Mouse (Mus musculus): ENCODE data around the gene Gm20388. TPM values are rescaled to one million over a fixed set of nuclear protein-coding genes. Genes with fewer than 3 reads are reported as not detected.

Gm20388 gene
- polyA plus RNA-seq, 1 experiment from 2014 or later = 8.3 TPM

DNA sequence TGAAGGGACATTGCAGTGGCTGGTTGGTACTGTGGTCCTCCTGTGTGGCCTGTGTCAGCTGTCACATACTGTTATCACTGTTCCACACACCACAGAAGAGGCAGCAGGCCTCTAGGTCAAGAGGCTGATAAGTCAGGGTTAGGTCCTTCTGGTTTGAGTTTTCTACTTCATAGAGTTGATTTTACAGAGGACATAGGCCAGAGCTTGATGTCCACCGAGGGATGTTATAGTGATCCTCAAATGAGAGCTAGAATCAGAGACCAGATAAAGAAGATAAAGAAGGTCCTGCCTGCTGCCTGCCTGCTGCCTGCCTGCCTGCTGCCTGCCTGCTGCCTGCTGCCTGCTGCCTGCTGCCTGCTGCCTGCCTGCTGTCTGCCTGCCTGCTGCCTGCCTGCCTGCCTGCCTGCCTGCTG lies 7.5 kb downstream of the Gm20388 start:
- H3K4me3 ChIP-seq (ENCODE audit: low read depth, low read length) = no peak overlapping the region
- no peak for ATAC-seq (replicated peaks; ENCODE audit: low FRiP score, low TSS enrichment, low read depth)
- no peaks in the 10 kb centered on the region for H3K27me3 ChIP-seq (replicated peaks; ENCODE audit: control insufficient read depth, insufficient read depth, low read length)
- DNase-seq (ENCODE audit: low spot score) = no peak
- no peaks in the 10 kb centered on the region for H3K9me3 ChIP-seq (ENCODE audit: control insufficient read depth, low read length)
- WGBS = 100% methylated on average over 1 of the region's 1 CpGs
- H3K9ac ChIP-seq (ENCODE audit: low read length) = no peak overlapping the region
- H3K36me3 ChIP-seq (ENCODE audit: control insufficient read depth, insufficient read depth, low read length) = peaks cover 4% of the 10 kb centered on the region; the same call in 1 of the 2 replicates
- H3K27ac ChIP-seq (ENCODE audit: low read depth) = no peak overlapping the region
- H3K4me2 ChIP-seq (ENCODE audit: low read length) = no peak overlapping the region
- peaks cover 21% of the 10 kb centered on the region for H3K4me1 ChIP-seq (replicated peaks; ENCODE audit: control insufficient read depth, insufficient read depth, low read length)

DNA sequence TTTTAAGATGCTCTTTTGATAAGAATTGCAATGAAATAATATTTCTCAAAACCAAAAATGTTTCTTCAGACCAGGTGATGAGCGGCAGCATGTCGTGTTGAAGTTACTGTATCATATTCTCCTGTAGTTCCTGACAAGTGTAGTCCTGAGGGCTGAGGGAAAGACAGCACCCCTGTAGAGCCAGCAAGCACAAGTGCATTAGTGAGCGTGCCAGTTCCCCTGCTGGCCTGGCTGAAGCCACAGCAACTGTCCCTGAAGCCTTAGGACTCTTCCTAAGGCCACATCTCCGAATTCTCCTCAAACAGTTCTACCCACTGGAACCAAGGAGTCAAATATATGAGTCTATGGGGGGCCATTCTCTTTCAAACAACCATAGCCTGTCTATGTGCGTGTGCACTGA lies 12.6 kb downstream of the Gm20388 start:
- WGBS = 81% methylated on average over 5 of the region's 5 CpGs
- ATAC-seq (replicated peaks; ENCODE audit: low FRiP score, low TSS enrichment, low read depth) (no peak), DNase-seq (ENCODE audit: low spot score) (no peak)
- Histone ChIP-seq H3K4me2 (ENCODE audit: low read length) (no peak overlapping the region), H3K9ac (ENCODE audit: low read length) (no peak overlapping the region), H3K4me1 (replicated peaks; ENCODE audit: control insufficient read depth, insufficient read depth, low read length) (0 out of 2 replicates have a peak, but pooled peaks cover 3% of the 10 kb centered on the region), H3K27ac (ENCODE audit: low read depth) (no peak overlapping the region), H3K27me3 (replicated peaks; ENCODE audit: control insufficient read depth, insufficient read depth, low read length) (no peaks in the 10 kb centered on the region), H3K9me3 (ENCODE audit: control insufficient read depth, low read length) (no peaks in the 10 kb centered on the region), H3K36me3 (ENCODE audit: control insufficient read depth, insufficient read depth, low read length) (peaks cover 4% of the 10 kb centered on the region; the same call in 1 of the 2 replicates), H3K4me3 (ENCODE audit: low read depth, low read length) (no peak overlapping the region)

DNA sequence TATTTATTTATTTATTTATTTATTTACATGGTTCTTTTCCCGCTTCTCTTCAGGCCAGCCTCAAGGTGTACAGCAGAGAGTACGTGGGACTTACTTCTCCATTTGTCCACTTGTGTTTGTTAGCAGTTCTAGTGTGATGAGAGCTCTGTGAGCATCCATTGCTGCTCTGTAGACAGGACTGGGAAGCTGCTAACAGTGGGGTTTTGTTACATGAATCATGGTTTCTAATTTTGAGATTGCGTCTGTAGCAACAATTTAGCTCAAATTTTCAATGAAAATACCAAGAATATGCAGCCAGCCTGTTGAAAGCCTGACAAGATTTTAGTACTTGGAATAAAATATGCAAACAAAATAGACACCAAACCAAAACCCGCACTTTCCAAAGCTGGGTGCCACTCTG lies 14.8 kb downstream of the Gm20388 start:
- WGBS = 86% methylated on average over 4 of the region's 4 CpGs
- no peak overlapping the region for H3K27ac ChIP-seq (ENCODE audit: low read depth)
- no peak overlapping the region for H3K4me2 ChIP-seq (ENCODE audit: low read length)
- no peaks in the 10 kb centered on the region for H3K36me3 ChIP-seq (ENCODE audit: control insufficient read depth, insufficient read depth, low read length)
- H3K9me3 ChIP-seq (ENCODE audit: control insufficient read depth, low read length) = no peaks in the 10 kb centered on the region
- ATAC-seq (replicated peaks; ENCODE audit: low FRiP score, low TSS enrichment, low read depth) (no peak), DNase-seq (ENCODE audit: low spot score) (no peak)
- H3K4me1 ChIP-seq (replicated peaks; ENCODE audit: control insufficient read depth, insufficient read depth, low read length) = 0 out of 2 replicates have a peak, but pooled peaks cover 3% of the 10 kb centered on the region
- H3K27me3 ChIP-seq (replicated peaks; ENCODE audit: control insufficient read depth, insufficient read depth, low read length) = no peaks in the 10 kb centered on the region
- H3K9ac ChIP-seq (ENCODE audit: low read length) = no peak overlapping the region
- H3K4me3 ChIP-seq (ENCODE audit: low read depth, low read length) = no peak overlapping the region

DNA sequence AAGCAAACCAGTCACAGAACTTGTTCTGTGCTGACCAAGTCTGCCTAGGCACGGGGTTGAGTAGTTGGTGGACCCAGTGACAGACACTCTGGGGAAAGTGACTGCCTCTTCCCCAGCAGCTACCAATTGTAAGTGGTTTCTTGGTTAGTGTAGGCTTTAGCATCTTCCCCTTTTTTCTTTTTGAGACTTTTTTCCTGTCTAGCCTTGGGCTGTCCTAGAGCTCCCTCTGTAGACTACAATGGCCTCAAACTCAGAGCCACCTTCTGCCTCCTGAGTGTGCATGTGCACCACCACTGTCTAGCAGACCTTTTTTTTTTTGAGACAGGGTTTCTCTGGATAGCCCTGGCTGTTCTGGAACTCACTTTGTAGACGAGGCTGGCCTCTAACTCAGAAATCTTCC lies 15.8 kb downstream of the Gm20388 start:
- Histone ChIP-seq H3K27me3 (replicated peaks; ENCODE audit: control insufficient read depth, insufficient read depth, low read length) (no peaks in the 10 kb centered on the region), H3K4me3 (ENCODE audit: low read depth, low read length) (no peak overlapping the region), H3K9me3 (ENCODE audit: control insufficient read depth, low read length) (no peaks in the 10 kb centered on the region), H3K4me2 (ENCODE audit: low read length) (no peak overlapping the region), H3K27ac (ENCODE audit: low read depth) (no peak overlapping the region), H3K36me3 (ENCODE audit: control insufficient read depth, insufficient read depth, low read length) (no peaks in the 10 kb centered on the region), H3K4me1 (replicated peaks; ENCODE audit: control insufficient read depth, insufficient read depth, low read length) (no peaks in the 10 kb centered on the region), H3K9ac (ENCODE audit: low read length) (no peak overlapping the region)
- DNase-seq (ENCODE audit: low spot score) (no peak), ATAC-seq (replicated peaks; ENCODE audit: low FRiP score, low TSS enrichment, low read depth) (no peak)
- 74% methylated on average over 2 of the region's 2 CpGs for WGBS

DNA sequence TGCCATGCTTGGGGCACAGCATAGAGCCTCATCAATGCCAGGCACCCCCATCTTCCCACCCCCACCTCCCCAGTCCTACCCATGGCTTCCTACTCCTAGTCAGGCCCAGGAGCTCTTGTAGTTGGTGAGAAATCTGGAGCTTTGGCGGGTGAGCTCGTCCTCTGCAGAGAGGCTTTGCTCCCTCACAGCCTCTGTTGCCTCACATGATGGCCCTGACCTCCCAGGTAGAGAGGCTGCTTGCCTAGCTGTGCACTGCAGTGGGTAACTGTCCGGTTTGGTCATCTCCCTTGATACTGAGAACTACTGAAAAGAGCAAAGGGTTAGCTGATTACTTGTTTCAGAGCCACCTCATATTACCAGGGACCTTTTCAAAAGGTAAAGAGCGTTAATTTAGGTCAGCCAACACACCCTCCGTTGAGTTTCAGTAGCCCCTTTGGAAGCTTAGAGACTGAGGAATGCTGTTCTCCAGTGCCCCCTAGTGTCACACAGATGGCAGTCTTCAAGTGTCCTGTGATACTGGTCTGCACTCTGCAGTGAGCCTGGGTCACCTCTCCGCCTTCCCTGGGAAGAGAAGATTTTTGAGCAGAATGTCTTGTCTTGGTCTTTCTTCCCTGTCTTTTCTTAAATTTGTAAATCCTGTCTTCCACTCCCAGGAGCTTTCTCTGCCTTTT lies 16.9 kb downstream of the Gm20388 start:
- H3K9me3 ChIP-seq (ENCODE audit: control insufficient read depth, low read length) = no peaks in the 10 kb centered on the region
- H3K27me3 ChIP-seq (replicated peaks; ENCODE audit: control insufficient read depth, insufficient read depth, low read length) = no peaks in the 10 kb centered on the region
- H3K9ac ChIP-seq (ENCODE audit: low read length) = no peak overlapping the region
- ATAC-seq (replicated peaks; ENCODE audit: low FRiP score, low TSS enrichment, low read depth) = peak; percentile 61
- H3K27ac ChIP-seq (ENCODE audit: low read depth) = no peak overlapping the region
- H3K4me1 ChIP-seq (replicated peaks; ENCODE audit: control insufficient read depth, insufficient read depth, low read length) = no peaks in the 10 kb centered on the region
- no peak for DNase-seq (ENCODE audit: low spot score)
- H3K36me3 ChIP-seq (ENCODE audit: control insufficient read depth, insufficient read depth, low read length) = peaks cover 7% of the 10 kb centered on the region
- H3K4me3 ChIP-seq (ENCODE audit: low read depth, low read length) = no peak overlapping the region
- H3K4me2 ChIP-seq (ENCODE audit: low read length) = no peak overlapping the region
- 46% methylated on average over 6 of the region's 6 CpGs for WGBS

DNA sequence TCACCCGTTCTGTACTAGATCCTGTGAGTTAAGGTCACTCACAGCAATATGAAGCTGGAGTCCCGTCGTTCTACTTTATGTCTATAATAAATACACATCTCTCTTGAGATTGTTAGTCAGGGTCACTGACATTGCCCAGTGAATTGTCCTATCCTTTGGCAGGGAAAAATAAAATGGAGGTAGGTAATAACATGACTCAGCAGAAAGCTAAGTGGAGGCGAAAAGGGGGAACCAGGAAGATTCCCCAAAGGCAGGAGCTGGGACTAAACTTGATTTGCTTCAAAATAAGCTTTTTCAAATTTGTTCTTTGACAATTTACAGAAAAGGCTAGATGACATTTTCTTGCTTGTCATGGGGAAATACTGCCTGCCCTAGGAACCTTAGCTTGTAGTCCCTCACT lies 20.7 kb downstream of the Gm20388 start:
- no peak overlapping the region for H3K9ac ChIP-seq (ENCODE audit: low read length)
- H3K36me3 ChIP-seq (ENCODE audit: control insufficient read depth, insufficient read depth, low read length) = peaks cover 26% of the 10 kb centered on the region
- ATAC-seq (replicated peaks; ENCODE audit: low FRiP score, low TSS enrichment, low read depth) (no peak), DNase-seq (ENCODE audit: low spot score) (no peak)
- H3K27me3 ChIP-seq (replicated peaks; ENCODE audit: control insufficient read depth, insufficient read depth, low read length) = no peaks in the 10 kb centered on the region
- H3K27ac ChIP-seq (ENCODE audit: low read depth) = no peak overlapping the region
- no peaks in the 10 kb centered on the region; the same call in 1 of the 2 replicates for H3K4me1 ChIP-seq (replicated peaks; ENCODE audit: control insufficient read depth, insufficient read depth, low read length)
- no peak overlapping the region for H3K4me2 ChIP-seq (ENCODE audit: low read length)
- WGBS = 65% methylated on average over 4 of the region's 4 CpGs
- no peaks in the 10 kb centered on the region for H3K9me3 ChIP-seq (ENCODE audit: control insufficient read depth, low read length)
- H3K4me3 ChIP-seq (ENCODE audit: low read depth, low read length) = no peak overlapping the region

DNA sequence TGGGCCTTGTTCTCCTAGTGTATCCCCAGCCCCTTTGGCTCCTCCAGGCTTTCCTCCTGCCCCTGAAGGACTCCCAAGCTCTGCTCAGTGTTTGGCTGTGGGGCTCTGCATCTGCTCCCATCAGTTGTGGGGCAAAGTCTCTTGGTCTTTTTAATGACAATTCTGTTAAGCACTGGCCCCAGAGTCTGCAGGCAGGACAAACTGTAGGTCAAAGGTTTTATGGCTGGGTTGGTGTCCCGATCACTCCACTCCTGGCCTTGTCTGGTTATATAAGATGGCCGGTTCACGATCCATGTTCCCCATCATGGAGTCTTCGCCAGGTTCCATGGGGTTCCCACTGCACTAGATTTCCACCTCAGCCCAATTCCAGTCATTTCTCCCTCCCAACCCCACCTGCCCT lies 23.0 kb downstream of the Gm20388 start:
- no peak overlapping the region for H3K9ac ChIP-seq (ENCODE audit: low read length)
- ATAC-seq (replicated peaks; ENCODE audit: low FRiP score, low TSS enrichment, low read depth) (no peak), DNase-seq (ENCODE audit: low spot score) (no peak)
- H3K27ac ChIP-seq (ENCODE audit: low read depth) = no peak overlapping the region
- no peak overlapping the region for H3K4me2 ChIP-seq (ENCODE audit: low read length)
- H3K4me1 ChIP-seq (replicated peaks; ENCODE audit: control insufficient read depth, insufficient read depth, low read length) = no peaks in the 10 kb centered on the region; the same call in 1 of the 2 replicates
- 92% methylated on average over 4 of the region's 4 CpGs for WGBS
- H3K9me3 ChIP-seq (ENCODE audit: control insufficient read depth, low read length) = no peaks in the 10 kb centered on the region
- H3K4me3 ChIP-seq (ENCODE audit: low read depth, low read length) = no peak overlapping the region
- H3K36me3 ChIP-seq (ENCODE audit: control insufficient read depth, insufficient read depth, low read length) = peaks cover 43% of the 10 kb centered on the region
- H3K27me3 ChIP-seq (replicated peaks; ENCODE audit: control insufficient read depth, insufficient read depth, low read length) = no peaks in the 10 kb centered on the region

DNA sequence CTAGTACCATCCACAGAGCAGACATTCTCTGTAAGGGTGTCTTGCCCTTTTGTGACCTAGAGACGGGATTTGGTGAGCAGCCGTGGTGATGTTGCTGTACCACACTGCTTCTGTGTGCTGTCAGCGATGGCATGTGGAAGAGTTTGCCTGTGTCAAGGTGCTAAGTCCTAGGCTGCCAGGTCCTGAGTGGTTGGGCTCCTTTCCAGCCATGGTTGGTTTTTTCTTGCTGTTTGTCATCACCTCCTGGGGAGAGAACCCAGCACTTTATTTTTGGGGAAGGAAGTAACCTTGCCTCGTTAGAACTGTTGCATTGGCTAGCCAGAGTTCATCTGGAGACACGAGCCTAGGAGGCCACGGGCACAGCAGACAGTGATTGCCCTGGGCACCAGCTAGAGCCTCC lies 24.9 kb downstream of the Gm20388 start:
- no peak overlapping the region for H3K4me2 ChIP-seq (ENCODE audit: low read length)
- DNase-seq (ENCODE audit: low spot score) = no peak
- H3K4me3 ChIP-seq (ENCODE audit: low read depth, low read length) = no peak overlapping the region
- H3K4me1 ChIP-seq (replicated peaks; ENCODE audit: control insufficient read depth, insufficient read depth, low read length) = no peaks in the 10 kb centered on the region; the same call in 1 of the 2 replicates
- ATAC-seq (replicated peaks; ENCODE audit: low FRiP score, low TSS enrichment, low read depth) = no peak
- H3K9me3 ChIP-seq (ENCODE audit: control insufficient read depth, low read length) = no peaks in the 10 kb centered on the region
- no peak overlapping the region for H3K9ac ChIP-seq (ENCODE audit: low read length)
- H3K27me3 ChIP-seq (replicated peaks; ENCODE audit: control insufficient read depth, insufficient read depth, low read length) = no peaks in the 10 kb centered on the region
- no peak overlapping the region for H3K27ac ChIP-seq (ENCODE audit: low read depth)
- peaks cover 52% of the 10 kb centered on the region for H3K36me3 ChIP-seq (ENCODE audit: control insufficient read depth, insufficient read depth, low read length)
- WGBS = 71% methylated on average over 6 of the region's 6 CpGs

DNA sequence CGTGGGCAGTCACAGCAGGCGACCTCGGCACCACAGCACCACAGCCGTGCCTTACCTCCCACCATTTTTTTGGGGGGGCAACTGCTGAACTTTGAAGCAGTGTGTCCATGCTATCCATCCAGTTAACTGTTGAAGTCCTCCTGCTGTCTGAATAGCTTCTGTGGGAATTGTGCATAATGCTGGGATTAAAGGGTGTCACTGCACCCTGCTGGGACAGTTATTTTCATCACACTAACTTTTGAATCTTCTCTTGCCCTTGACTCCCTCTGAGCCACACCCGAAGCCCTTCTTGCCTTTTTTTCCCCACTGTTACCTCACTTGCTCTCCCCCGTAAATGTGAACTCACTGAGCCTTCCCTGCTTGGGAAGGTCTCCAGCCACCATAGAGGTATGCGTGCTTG lies 27.8 kb downstream of the Gm20388 start:
- H3K4me2 ChIP-seq (ENCODE audit: low read length) = no peak overlapping the region
- no peaks in the 10 kb centered on the region; the same call in 1 of the 2 replicates for H3K4me1 ChIP-seq (replicated peaks; ENCODE audit: control insufficient read depth, insufficient read depth, low read length)
- DNase-seq (ENCODE audit: low spot score) = no peak
- ATAC-seq (replicated peaks; ENCODE audit: low FRiP score, low TSS enrichment, low read depth) = no peak
- no peak overlapping the region for H3K27ac ChIP-seq (ENCODE audit: low read depth)
- H3K4me3 ChIP-seq (ENCODE audit: low read depth, low read length) = no peak overlapping the region
- 80% methylated on average over 7 of the region's 7 CpGs for WGBS
- H3K36me3 ChIP-seq (ENCODE audit: control insufficient read depth, insufficient read depth, low read length) = peaks cover 64% of the 10 kb centered on the region
- H3K9me3 ChIP-seq (ENCODE audit: control insufficient read depth, low read length) = no peaks in the 10 kb centered on the region
- H3K27me3 ChIP-seq (replicated peaks; ENCODE audit: control insufficient read depth, insufficient read depth, low read length) = no peaks in the 10 kb centered on the region
- no peak overlapping the region for H3K9ac ChIP-seq (ENCODE audit: low read length)
